Mouse (Mus musculus): ENCODE results near the gene Clic1. TPM values are rescaled to one million over a fixed set of nuclear protein-coding genes. Genes with fewer than 3 reads are reported as not detected.

The Clic1 gene
- polyA plus RNA-seq, 1 experiment, result 321 TPM

- peaks cover 14% of the 10 kb centered on the region for H3K4me1 ChIP-seq (replicated peaks; ENCODE audit: control insufficient read depth, insufficient read depth, low read length)
- TF ChIP-seq CTCF (IDR thresholded peaks at IDR 0.05; ENCODE audit: borderline replicate concordance, control insufficient read depth, extremely low read depth, insufficient read depth, low read length, poor library complexity), result no peak
- H3K27ac ChIP-seq (ENCODE audit: control insufficient read depth, insufficient read depth, low read length), result no peak overlapping the region
- H3K27me3 ChIP-seq (ENCODE audit: control insufficient read depth, insufficient read depth, low read length), result peaks cover 6% of the 10 kb centered on the region
- H3K4me3 ChIP-seq (ENCODE audit: control insufficient read depth, insufficient read depth, low read length), result no peak overlapping the region
- peaks cover 30% of the 10 kb centered on the region for H3K36me3 ChIP-seq (ENCODE audit: control insufficient read depth, insufficient read depth, low read length)
- 73% methylated on average over 14 of the region's 14 CpGs for WGBS
- DNase-seq, result no peak
These were observed 10.3 kb downstream of the Clic1 start for GRCm38 (mm10) chr17:35060071-35060470.

GRCm38 (mm10) chr17:35060737-35061297 lies 11.1 kb downstream of the Clic1 start:
- Histone ChIP-seq H3K27ac (ENCODE audit: control insufficient read depth, insufficient read depth, low read length) (no peak overlapping the region), H3K36me3 (ENCODE audit: control insufficient read depth, insufficient read depth, low read length) (peaks cover 23% of the 10 kb centered on the region), H3K27me3 (ENCODE audit: control insufficient read depth, insufficient read depth, low read length) (peaks cover 12% of the 10 kb centered on the region), H3K4me3 (ENCODE audit: control insufficient read depth, insufficient read depth, low read length) (no peak overlapping the region), H3K4me1 (replicated peaks; ENCODE audit: control insufficient read depth, insufficient read depth, low read length) (peaks cover 21% of the 10 kb centered on the region)
- DNase-seq, result no peak
- TF ChIP-seq CTCF (IDR thresholded peaks at IDR 0.05; ENCODE audit: borderline replicate concordance, control insufficient read depth, extremely low read depth, insufficient read depth, low read length, poor library complexity) (no peak), POLR2A (IDR thresholded peaks at IDR 0.05; ENCODE audit: control insufficient read depth, extremely low read depth, insufficient read depth, low read length, poor library complexity) (no peak)
- WGBS, result 89% methylated on average over 22 of the region's 22 CpGs

DNA sequence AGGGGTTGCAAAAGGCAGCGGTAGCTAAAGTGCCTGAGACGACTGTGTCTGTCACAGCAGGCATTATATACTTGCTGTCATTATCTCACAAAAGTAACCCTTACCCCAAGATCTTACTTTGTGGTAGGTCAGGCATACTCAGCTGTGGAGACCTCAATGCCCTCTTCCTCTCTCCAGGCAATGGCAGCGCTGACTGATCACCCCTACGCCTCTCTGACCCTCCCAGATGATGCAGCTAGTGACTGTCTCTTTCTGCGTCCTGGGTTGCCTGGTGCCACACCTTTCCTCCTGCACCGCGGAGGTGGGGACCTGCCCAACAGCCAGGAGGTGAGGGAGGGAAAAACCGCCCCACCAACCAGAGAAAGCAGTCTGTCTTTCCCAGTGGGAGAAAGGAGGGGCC lies 11.5 kb downstream of the Clic1 start:
- DNase-seq, result no peak
- no peak overlapping the region for H3K27ac ChIP-seq (ENCODE audit: control insufficient read depth, insufficient read depth, low read length)
- peaks cover 21% of the 10 kb centered on the region for H3K4me1 ChIP-seq (replicated peaks; ENCODE audit: control insufficient read depth, insufficient read depth, low read length)
- H3K36me3 ChIP-seq (ENCODE audit: control insufficient read depth, insufficient read depth, low read length), result peaks cover 18% of the 10 kb centered on the region
- no peak overlapping the region for H3K4me3 ChIP-seq (ENCODE audit: control insufficient read depth, insufficient read depth, low read length)
- WGBS, result 98% methylated on average over 8 of the region's 8 CpGs
- TF ChIP-seq POLR2A (IDR thresholded peaks at IDR 0.05; ENCODE audit: control insufficient read depth, extremely low read depth, insufficient read depth, low read length, poor library complexity), result no peak
- no peak for TF ChIP-seq CTCF (IDR thresholded peaks at IDR 0.05; ENCODE audit: borderline replicate concordance, control insufficient read depth, extremely low read depth, insufficient read depth, low read length, poor library complexity)
- peaks cover 16% of the 10 kb centered on the region for H3K27me3 ChIP-seq (ENCODE audit: control insufficient read depth, insufficient read depth, low read length)

- Histone ChIP-seq H3K27ac (ENCODE audit: control insufficient read depth, insufficient read depth, low read length) (no peak overlapping the region), H3K4me1 (replicated peaks; ENCODE audit: control insufficient read depth, insufficient read depth, low read length) (peaks cover 18% of the 10 kb centered on the region), H3K4me3 (ENCODE audit: control insufficient read depth, insufficient read depth, low read length) (no peak overlapping the region), H3K27me3 (ENCODE audit: control insufficient read depth, insufficient read depth, low read length) (peaks cover 16% of the 10 kb centered on the region), H3K36me3 (ENCODE audit: control insufficient read depth, insufficient read depth, low read length) (peaks cover 1% of the 10 kb centered on the region)
- 97% methylated on average over 3 of the region's 3 CpGs for WGBS
- no peak for TF ChIP-seq CTCF (IDR thresholded peaks at IDR 0.05; ENCODE audit: borderline replicate concordance, control insufficient read depth, extremely low read depth, insufficient read depth, low read length, poor library complexity)
- no peak for TF ChIP-seq POLR2A (IDR thresholded peaks at IDR 0.05; ENCODE audit: control insufficient read depth, extremely low read depth, insufficient read depth, low read length, poor library complexity)
- DNase-seq, result no peak
These were observed 13.7 kb downstream of the Clic1 start for GRCm38 (mm10) chr17:35063466-35063865.

GRCm38 (mm10) chr17:35064378-35064877 lies 14.7 kb downstream of the Clic1 start:
- no peak for DNase-seq
- TF ChIP-seq POLR2A (IDR thresholded peaks at IDR 0.05; ENCODE audit: control insufficient read depth, extremely low read depth, insufficient read depth, low read length, poor library complexity) (no peak), CTCF (IDR thresholded peaks at IDR 0.05; ENCODE audit: borderline replicate concordance, control insufficient read depth, extremely low read depth, insufficient read depth, low read length, poor library complexity) (no peak)
- H3K27ac ChIP-seq (ENCODE audit: control insufficient read depth, insufficient read depth, low read length), result no peak overlapping the region
- WGBS, result 58% methylated on average over 10 of the region's 10 CpGs
- H3K4me1 ChIP-seq (replicated peaks; ENCODE audit: control insufficient read depth, insufficient read depth, low read length), result peaks cover 11% of the 10 kb centered on the region
- no peaks in the 10 kb centered on the region for H3K36me3 ChIP-seq (ENCODE audit: control insufficient read depth, insufficient read depth, low read length)
- H3K4me3 ChIP-seq (ENCODE audit: control insufficient read depth, insufficient read depth, low read length), result no peak overlapping the region
- H3K27me3 ChIP-seq (ENCODE audit: control insufficient read depth, insufficient read depth, low read length), result peaks cover 16% of the 10 kb centered on the region

GRCm38 (mm10) chr17:35064951-35065947 lies 15.5 kb downstream of the Clic1 start, which contains the start of gene Ly6g6c:
Ly6g6c (plus strand) TSS chr17:35065388.
- no peak for DNase-seq
- 5% methylated on average over 48 of the region's 48 CpGs for WGBS

More at GRCm38 (mm10) chr17:35064951-35065947, 15.5 kb downstream of the Clic1 start, which contains the start of gene Ly6g6c:
- Histone ChIP-seq H3K27me3 (ENCODE audit: control insufficient read depth, insufficient read depth, low read length) (peaks cover 16% of the 10 kb centered on the region), H3K36me3 (ENCODE audit: control insufficient read depth, insufficient read depth, low read length) (no peaks in the 10 kb centered on the region), H3K27ac (ENCODE audit: control insufficient read depth, insufficient read depth, low read length) (no peak within 1 kb of the TSS), H3K4me1 (replicated peaks; ENCODE audit: control insufficient read depth, insufficient read depth, low read length) (peaks cover 16% of the 10 kb centered on the region), H3K4me3 (ENCODE audit: control insufficient read depth, insufficient read depth, low read length) (peak within 1 kb of the TSS; percentile 32)
- TF ChIP-seq POLR2A (IDR thresholded peaks at IDR 0.05; ENCODE audit: control insufficient read depth, extremely low read depth, insufficient read depth, low read length, poor library complexity) (no peak), CTCF (IDR thresholded peaks at IDR 0.05; ENCODE audit: borderline replicate concordance, control insufficient read depth, extremely low read depth, insufficient read depth, low read length, poor library complexity) (no peak)
